Mouse (Mus musculus): Measurements from ENCODE around the gene Ikzf2.

DNA sequence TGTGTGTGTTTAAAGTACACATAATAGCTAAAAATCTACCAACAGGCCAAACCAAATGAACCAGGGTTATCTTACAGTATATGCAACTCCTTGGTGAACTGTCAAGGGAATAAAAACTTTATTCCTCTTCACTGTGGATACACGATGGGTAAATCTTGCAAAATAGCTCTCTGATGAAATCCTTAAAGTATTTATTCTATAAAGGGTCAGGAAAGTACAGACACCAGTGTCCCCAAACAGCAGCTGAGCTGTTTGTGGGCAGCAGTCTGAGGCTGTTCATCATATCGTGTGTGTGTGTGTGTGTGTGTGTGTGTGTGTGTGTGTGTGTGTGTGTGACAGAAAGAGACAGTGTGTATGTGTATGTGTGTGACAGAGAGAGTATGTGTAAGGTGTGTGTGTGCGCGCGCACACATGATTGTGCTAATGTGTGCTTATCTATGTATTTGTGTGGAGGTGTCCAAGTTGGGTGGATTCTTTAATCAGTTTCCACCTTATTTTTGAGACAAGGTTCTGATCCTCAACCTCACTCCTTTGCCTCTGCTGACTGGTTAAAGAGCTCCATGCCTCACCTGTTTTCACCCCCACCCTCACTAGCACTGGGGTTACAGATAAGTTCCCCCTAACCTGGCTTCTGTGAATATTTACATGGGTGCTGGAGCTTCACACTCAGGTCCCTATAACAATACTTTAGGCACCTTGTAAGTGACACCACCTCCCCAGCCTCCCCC, 102.9 kb downstream of the Ikzf2 start:
- TF ChIP-seq EP300 (optimal IDR thresholded peaks at IDR 0.05): no peak
- no peak for TF ChIP-seq CTCF (IDR thresholded peaks at IDR 0.05; ENCODE audit: low read depth)
